Mouse (Mus musculus): ENCODE data around the gene Gm28269. TPM values are rescaled to one million over a fixed set of nuclear protein-coding genes. Genes with fewer than 3 reads are reported as not detected.

Gm28269 gene
- total RNA-seq (2021) = not detected
- long read RNA-seq, experiment 1 = 0 reads
- long read RNA-seq, experiment 2 = 0 reads

- intact Hi-C loops (cut with DNase I) = no loop called here
- no peak for TF ChIP-seq CTCF (IDR thresholded peaks at IDR 0.05)
Observed at GRCm38 (mm10) chrX:21744997-21745396, at the start of gene Gm28269. Gene Gm28269, minus strand, starts transcription at chrX:21745097.

GRCm38 (mm10) chrX:21716885-21717284 lies 28.0 kb downstream of the Gm28269 start:
- intact Hi-C loops (cut with DNase I) = no loop called here
- TF ChIP-seq CTCF (IDR thresholded peaks at IDR 0.05) = no peak
- no peak for DNase-seq (ENCODE audit: extremely low spot score in 1 of 2, low spot score in 2 of 2)
- H3K27ac ChIP-seq = no peak overlapping the region
- H3K4me3 ChIP-seq = no peak overlapping the region

More at GRCm38 (mm10) chrX:21744997-21745396, at the start of gene Gm28269:
- Histone ChIP-seq H3K27ac (no peak within 1 kb of the TSS), H3K4me3 (no peak within 1 kb of the TSS)
- no peak for DNase-seq (ENCODE audit: extremely low spot score in 1 of 2, low spot score in 2 of 2)

GRCm38 (mm10) chrX:21715293-21715692 lies 29.6 kb downstream of the Gm28269 start:
- Histone ChIP-seq H3K27ac (no peak overlapping the region), H3K4me3 (no peak overlapping the region)
- intact Hi-C loops (cut with DNase I) = no loop called here
- no peak for TF ChIP-seq CTCF (IDR thresholded peaks at IDR 0.05)
- DNase-seq (ENCODE audit: extremely low spot score in 1 of 2, low spot score in 2 of 2) = no peak

- no peak for TF ChIP-seq CTCF (IDR thresholded peaks at IDR 0.05)
- intact Hi-C loops (cut with DNase I) = no loop called here
- Histone ChIP-seq H3K27ac (no peak within 1 kb of the TSS), H3K4me3 (no peak within 1 kb of the TSS)
- no peak for DNase-seq (ENCODE audit: extremely low spot score in 1 of 2, low spot score in 2 of 2)
Observed at GRCm38 (mm10) chrX:21714829-21715228, 30.1 kb downstream of the Gm28269 start, which contains the start of gene Slc6a14. Gene Slc6a14, plus strand, starts transcription at chrX:21714896.

GRCm38 (mm10) chrX:21704470-21704869 lies 40.4 kb downstream of the Gm28269 start:
- no peak for TF ChIP-seq CTCF (IDR thresholded peaks at IDR 0.05)
- intact Hi-C loops (cut with DNase I) = no loop called here

DNA sequence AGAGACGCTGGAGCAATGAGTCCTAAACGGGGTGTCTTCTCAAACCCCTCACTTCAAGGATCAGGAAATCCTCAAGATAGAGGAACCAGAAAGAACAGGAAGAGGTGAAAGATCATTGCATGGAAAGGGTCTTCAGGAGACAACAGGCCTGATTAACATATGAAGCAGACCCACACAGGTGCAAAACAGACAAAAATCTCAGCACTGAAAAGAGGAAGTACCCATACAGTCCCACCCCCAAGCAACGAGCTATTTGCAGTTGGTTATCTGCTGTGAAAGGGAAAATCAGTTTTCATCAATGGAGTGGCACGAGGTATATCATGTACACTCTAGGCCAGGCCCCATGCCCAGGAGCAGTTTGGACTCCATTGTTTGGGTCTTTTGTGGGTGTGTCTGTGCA lies 43.3 kb downstream of the Gm28269 start:
- H3K4me3 ChIP-seq = no peak overlapping the region
- no peak overlapping the region for H3K27ac ChIP-seq
- no peak for TF ChIP-seq CTCF (IDR thresholded peaks at IDR 0.05)
- no peak for DNase-seq (ENCODE audit: extremely low spot score in 1 of 2, low spot score in 2 of 2)
- intact Hi-C loops (cut with DNase I) = no loop called here

More at GRCm38 (mm10) chrX:21704470-21704869, 40.4 kb downstream of the Gm28269 start:
- Histone ChIP-seq H3K27ac (no peak overlapping the region), H3K4me3 (no peak overlapping the region)
- DNase-seq (ENCODE audit: extremely low spot score in 1 of 2, low spot score in 2 of 2) = no peak

DNA sequence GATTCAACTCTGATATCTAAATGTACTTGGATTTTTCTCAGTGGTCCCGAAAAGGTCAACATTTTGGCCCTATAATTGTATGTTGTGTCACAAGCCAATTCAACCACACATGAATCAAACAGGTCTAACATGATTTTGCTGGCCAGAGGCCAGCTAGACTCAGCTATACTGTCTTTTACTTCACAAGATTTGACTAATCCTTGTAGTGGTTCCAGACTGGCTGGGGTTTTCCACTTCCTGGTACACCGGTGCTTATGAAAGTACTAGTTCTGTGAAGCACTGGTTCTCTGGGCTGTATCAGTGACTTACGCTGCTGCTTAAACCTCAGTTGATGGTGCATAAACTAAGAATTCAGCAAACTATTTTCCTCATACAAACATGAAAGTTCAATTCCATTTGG lies 49.2 kb downstream of the Gm28269 start:
- TF ChIP-seq CTCF (IDR thresholded peaks at IDR 0.05) = no peak
- intact Hi-C loops (cut with DNase I) = no loop called here
- no peak for DNase-seq (ENCODE audit: extremely low spot score in 1 of 2, low spot score in 2 of 2)
- H3K4me3 ChIP-seq = no peak overlapping the region
- H3K27ac ChIP-seq = no peak overlapping the region

GRCm38 (mm10) chrX:21695220-21695619 lies 49.7 kb downstream of the Gm28269 start:
- intact Hi-C loops (cut with DNase I) = no loop called here
- Histone ChIP-seq H3K4me3 (no peak overlapping the region), H3K27ac (no peak overlapping the region)
- DNase-seq (ENCODE audit: extremely low spot score in 1 of 2, low spot score in 2 of 2) = no peak
- no peak for TF ChIP-seq CTCF (IDR thresholded peaks at IDR 0.05)

Other genes with a start within 250 kb of the Gm28269 start
- not detected for gene Slc6a14, start 30.2 kb downstream of the Gm28269 start, total RNA-seq (2021)

Data from left cerebral cortex, adult 2 months (tissue).